Mouse (Mus musculus): ENCODE results near the gene Nr4a1.

Nr4a1 gene

GRCm38 (mm10) chr15:101233641-101234275 is 20.3 kb upstream of the Nr4a1 start:
- no peak for DNase-seq (ENCODE audit: low spot score)

- no peak for DNase-seq (ENCODE audit: low spot score)
These were observed 19.3 kb upstream of the Nr4a1 start for GRCm38 (mm10) chr15:101234611-101235341.

- DNase-seq (ENCODE audit: low spot score): no peak
These were observed 18.7 kb upstream of the Nr4a1 start for GRCm38 (mm10) chr15:101235342-101235698.

GRCm38 (mm10) chr15:101235728-101236327 is 18.2 kb upstream of the Nr4a1 start:
- DNase-seq (ENCODE audit: low spot score): no peak

- DNase-seq (ENCODE audit: low spot score): peak; percentile 75
These were observed 17.2 kb upstream of the Nr4a1 start for GRCm38 (mm10) chr15:101236878-101237277.

- DNase-seq (ENCODE audit: low spot score): peak; percentile 57
These were observed 15.1 kb upstream of the Nr4a1 start for GRCm38 (mm10) chr15:101238885-101239511.

GRCm38 (mm10) chr15:101239821-101240220 is 14.2 kb upstream of the Nr4a1 start:
- no peak for DNase-seq (ENCODE audit: low spot score)

- DNase-seq (ENCODE audit: low spot score): peak; percentile 88
These were observed 13.3 kb upstream of the Nr4a1 start for GRCm38 (mm10) chr15:101240799-101241204.

GRCm38 (mm10) chr15:101241236-101241635 is 12.8 kb upstream of the Nr4a1 start:
- no peak for DNase-seq (ENCODE audit: low spot score)

- DNase-seq (ENCODE audit: low spot score): no peak
These were observed 12.2 kb upstream of the Nr4a1 start for GRCm38 (mm10) chr15:101241853-101242252.

GRCm38 (mm10) chr15:101242645-101243044 is 11.4 kb upstream of the Nr4a1 start:
- DNase-seq (ENCODE audit: low spot score): peak; percentile 75

GRCm38 (mm10) chr15:101244012-101244411 is 10.1 kb upstream of the Nr4a1 start:
- DNase-seq (ENCODE audit: low spot score): no peak

- peak; percentile 95 for DNase-seq (ENCODE audit: low spot score)
These were observed 7.6 kb upstream of the Nr4a1 start for GRCm38 (mm10) chr15:101246231-101247154.

GRCm38 (mm10) chr15:101247155-101247498 is 6.9 kb upstream of the Nr4a1 start:
- DNase-seq (ENCODE audit: low spot score): no peak

- no peak for DNase-seq (ENCODE audit: low spot score)
These were observed 5.9 kb upstream of the Nr4a1 start for GRCm38 (mm10) chr15:101248029-101248710.

- DNase-seq (ENCODE audit: low spot score): no peak
These were observed 3.8 kb upstream of the Nr4a1 start for GRCm38 (mm10) chr15:101250220-101250800.

- no peak for DNase-seq (ENCODE audit: low spot score)
These were observed 2.1 kb upstream of the Nr4a1 start for GRCm38 (mm10) chr15:101251930-101252329.

- DNase-seq (ENCODE audit: low spot score): no peak
These were observed 1.5 kb upstream of the Nr4a1 start for GRCm38 (mm10) chr15:101252614-101253013.

- DNase-seq (ENCODE audit: low spot score): no peak
These were observed 545 bp upstream of the Nr4a1 start for GRCm38 (mm10) chr15:101253563-101253885.

GRCm38 (mm10) chr15:101255842-101256462 is 1.9 kb downstream of the Nr4a1 start:
- no peak for DNase-seq (ENCODE audit: low spot score)
